Mouse (Mus musculus) myocyte (in vitro differentiated cells): Measurements from ENCODE around the gene Kcnq4. TPM values are rescaled to one million over a fixed set of nuclear protein-coding genes. Genes with fewer than 3 reads are reported as not detected.

Source experiments
- H3K27me3 ChIP-seq: one replicate; pipeline ENCODE4 v1.6.1; 2011; ENCODE audit not compliant: control insufficient read depth, insufficient read depth, insufficient read length
- H3K36me3 ChIP-seq: one replicate; pipeline ENCODE4 v1.6.1; 2011; ENCODE audit not compliant: control insufficient read depth, insufficient read depth
- H3K4me2 ChIP-seq: one replicate; pipeline ENCODE4 v1.6.1; 2011; ENCODE audit warnings: low read depth, control low read depth
- H3K4me3 ChIP-seq: one replicate; pipeline ENCODE4 v1.5.1; 2011; ENCODE audit warnings: mild to moderate bottlenecking, control low read depth, moderate library complexity
- H3K79me2 ChIP-seq: one replicate; pipeline ENCODE4 v1.6.1; 2011; ENCODE audit not compliant: control insufficient read depth, insufficient read depth
- H3ac ChIP-seq: one replicate; pipeline ENCODE4 v1.6.1; 2011; ENCODE audit not compliant: control insufficient read depth, insufficient read length
- CEBPB ChIP-seq: IDR thresholded peaks from 2 replicates; pipeline ENCODE4 v1.6.1; 2011; ENCODE audit warnings: mild to moderate bottlenecking, moderate library complexity; ENCODE audit not compliant: poor library complexity, insufficient read depth, severe bottlenecking
- E2F4 ChIP-seq: IDR thresholded peaks from one replicate; pipeline ENCODE4 v1.6.1; 2011; ENCODE audit warnings: mild to moderate bottlenecking, control low read depth, moderate library complexity; ENCODE audit not compliant: insufficient read depth
- MAX ChIP-seq: IDR thresholded peaks from one replicate; pipeline ENCODE4 v1.6.1; 2011; ENCODE audit warnings: low read depth, mild to moderate bottlenecking, control low read depth
- MYOD1 ChIP-seq, 3 experiments: IDR thresholded peaks; one replicate each; pipeline ENCODE4 v1.6.1; 2011; ENCODE audit warnings: control low read depth in 2 of 3, low read depth in 2 of 3, mild to moderate bottlenecking in 2 of 3, moderate library complexity in 1 of 3; ENCODE audit not compliant: insufficient read length in 2 of 3, control insufficient read depth in 1 of 3
- MYOG ChIP-seq, 3 experiments: IDR thresholded peaks; one replicate each; pipeline ENCODE4 v1.6.1; 2011; ENCODE audit warnings: control low read depth in 2 of 3, low read depth in 2 of 3, mild to moderate bottlenecking in 2 of 3; ENCODE audit not compliant: insufficient read length in 2 of 3, control insufficient read depth in 1 of 3, insufficient read depth in 1 of 3
- POLR2A ChIP-seq: IDR thresholded peaks from one replicate; pipeline ENCODE4 v1.6.1; 2011; ENCODE audit warnings: low read depth, mild to moderate bottlenecking, control low read depth, moderate library complexity; ENCODE audit not compliant: insufficient read length
- POLR2AphosphoS2 ChIP-seq: IDR thresholded peaks from one replicate; pipeline ENCODE4 v1.6.1; 2011; ENCODE audit warnings: low read depth, control low read depth; ENCODE audit not compliant: insufficient read length
- REST ChIP-seq: IDR thresholded peaks from one replicate; pipeline ENCODE4 v1.6.1; 2011; ENCODE audit warnings: mild to moderate bottlenecking, control low read depth, moderate library complexity; ENCODE audit not compliant: insufficient read depth, insufficient read length
- SRF ChIP-seq: IDR thresholded peaks from one replicate; pipeline ENCODE4 v1.6.1; 2011; ENCODE audit warnings: low read depth; ENCODE audit not compliant: control insufficient read depth, insufficient read length
- TCF12 ChIP-seq: IDR thresholded peaks from one replicate; pipeline ENCODE4 v1.6.1; 2011; ENCODE audit warnings: mild to moderate bottlenecking, control low read depth; ENCODE audit not compliant: poor library complexity, insufficient read depth, severe bottlenecking
- TCF3 ChIP-seq: IDR thresholded peaks from one replicate; pipeline ENCODE4 v1.6.1; 2011; ENCODE audit warnings: low read depth, control low read depth; ENCODE audit not compliant: insufficient read length
- USF1 ChIP-seq: IDR thresholded peaks from one replicate; pipeline ENCODE4 v1.6.1; 2011; ENCODE audit warnings: low read depth, mild to moderate bottlenecking, control low read depth, moderate library complexity
- polyA plus RNA-seq: library from polyadenylated mRNA; unstranded; fragments of >200 nt; fragmentation: generic; extraction: Trizol; gene quantifications from one replicate; pipeline ENCODE4 v1.2.1, GENCODE M21; 2012; ENCODE audit warnings: missing spikeins

The Kcnq4 gene
- polyA plus RNA-seq, 1 experiment = 23.1 TPM

- no peak for TF ChIP-seq TCF3
- TF ChIP-seq SRF = no peak
- TF ChIP-seq MYOD1 (IDR thresholded peaks at IDR 0.05; ENCODE audit: control insufficient read depth in 1 of 3, insufficient read length in 2 of 3, low read depth in 2 of 3) = peak; percentile 57 to 86 (median 81)
- no peak for TF ChIP-seq REST
- TF ChIP-seq TCF12 = peak; percentile 6
- TF ChIP-seq MYOG (IDR thresholded peaks at IDR 0.05; ENCODE audit: control insufficient read depth in 1 of 3, insufficient read depth in 1 of 3, insufficient read length in 2 of 3, low read depth in 2 of 3) = peak in 2 of 3 experiments; percentile 4 to 8
- Histone ChIP-seq H3K36me3 (peaks cover 3% of the 10 kb centered on the region), H3K27me3 (no peaks in the 10 kb centered on the region), H3ac (no peak overlapping the region), H3K4me3 (no peak overlapping the region), H3K4me2 (peak overlapping the region; percentile 63), H3K79me2 (no peaks in the 10 kb centered on the region)
Measured at GRCm38 (mm10) chr4:120717591-120717990, 30.8 kb downstream of the Kcnq4 start.

- TF ChIP-seq REST (no peak), CEBPB (no peak), TCF12 (no peak), TCF3 (no peak), POLR2A (no peak), MYOD1 (IDR thresholded peaks at IDR 0.05; ENCODE audit: control insufficient read depth in 1 of 3, insufficient read length in 2 of 3, low read depth in 2 of 3) (no peak), USF1 (no peak), SRF (no peak), POLR2AphosphoS2 (no peak), MYOG (IDR thresholded peaks at IDR 0.05; ENCODE audit: control insufficient read depth in 1 of 3, insufficient read depth in 1 of 3, insufficient read length in 2 of 3, low read depth in 2 of 3) (no peak), E2F4 (no peak), MAX (no peak)
- peak overlapping the region; percentile 63 for H3K4me2 ChIP-seq
- H3K4me3 ChIP-seq = no peak overlapping the region
- no peak overlapping the region for H3ac ChIP-seq
- H3K36me3 ChIP-seq = peaks cover 3% of the 10 kb centered on the region
- H3K27me3 ChIP-seq = no peaks in the 10 kb centered on the region
- H3K79me2 ChIP-seq = no peaks in the 10 kb centered on the region
Measured at GRCm38 (mm10) chr4:120716765-120717164, 31.6 kb downstream of the Kcnq4 start.

- Histone ChIP-seq H3K79me2 (no peaks in the 10 kb centered on the region), H3ac (no peak overlapping the region), H3K4me3 (no peak overlapping the region), H3K27me3 (no peaks in the 10 kb centered on the region), H3K36me3 (peaks cover 3% of the 10 kb centered on the region), H3K4me2 (no peak overlapping the region)
- TF ChIP-seq TCF3 = no peak
- no peak for TF ChIP-seq REST
- no peak for TF ChIP-seq MYOD1 (IDR thresholded peaks at IDR 0.05; ENCODE audit: control insufficient read depth in 1 of 3, insufficient read length in 2 of 3, low read depth in 2 of 3)
- TF ChIP-seq E2F4 = no peak
- TF ChIP-seq USF1 = no peak
Measured at GRCm38 (mm10) chr4:120716141-120716571, 32.3 kb downstream of the Kcnq4 start.

GRCm38 (mm10) chr4:120713856-120714497 lies 34.4 kb downstream of the Kcnq4 start:
- Histone ChIP-seq H3K4me3 (no peak overlapping the region), H3ac (no peak overlapping the region), H3K36me3 (peaks cover 3% of the 10 kb centered on the region), H3K4me2 (peak overlapping the region; percentile 57), H3K79me2 (no peaks in the 10 kb centered on the region), H3K27me3 (no peaks in the 10 kb centered on the region)
- TF ChIP-seq MAX (no peak), REST (no peak), CEBPB (no peak), TCF3 (peak; percentile 91), MYOG (IDR thresholded peaks at IDR 0.05; ENCODE audit: control insufficient read depth in 1 of 3, insufficient read depth in 1 of 3, insufficient read length in 2 of 3, low read depth in 2 of 3) (peak; percentile 97 to 99 (median 98)), E2F4 (no peak), USF1 (peak; percentile 44), SRF (no peak), POLR2A (no peak), MYOD1 (IDR thresholded peaks at IDR 0.05; ENCODE audit: control insufficient read depth in 1 of 3, insufficient read length in 2 of 3, low read depth in 2 of 3) (peak; percentile 96 to 99 (median 97)), TCF12 (peak; percentile 95), POLR2AphosphoS2 (no peak)

DNA sequence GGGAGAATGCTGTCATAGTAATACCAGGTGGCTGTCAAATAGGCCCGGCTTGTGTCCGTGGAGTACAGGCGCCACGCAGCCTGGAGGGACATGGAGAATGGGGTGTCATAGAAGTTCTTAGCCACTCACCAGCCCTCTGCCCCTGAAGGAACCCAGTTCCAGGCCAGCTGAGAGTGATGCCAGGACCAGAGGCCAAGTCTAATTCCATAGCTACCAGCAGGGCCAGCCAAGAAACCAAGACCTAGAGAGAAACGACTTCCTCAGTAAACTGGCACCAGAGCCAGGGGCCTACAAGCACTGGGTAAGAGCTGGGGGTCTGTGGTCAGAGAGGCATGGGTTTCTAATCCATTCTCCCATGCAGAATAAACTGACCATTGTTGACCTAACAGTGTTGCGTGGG lies 35.4 kb downstream of the Kcnq4 start:
- H3ac ChIP-seq = no peak overlapping the region
- H3K4me3 ChIP-seq = no peak overlapping the region
- H3K79me2 ChIP-seq = no peaks in the 10 kb centered on the region
- peak overlapping the region; percentile 57 for H3K4me2 ChIP-seq
- peaks cover 3% of the 10 kb centered on the region for H3K36me3 ChIP-seq
- no peaks in the 10 kb centered on the region for H3K27me3 ChIP-seq
- TF ChIP-seq E2F4 (no peak), TCF12 (no peak), POLR2AphosphoS2 (no peak)
